Mouse (Mus musculus): Measurements from ENCODE around the gene Krtap10-4. TPM values are rescaled to one million over a fixed set of nuclear protein-coding genes. Genes with fewer than 3 reads are reported as not detected.
"Not testable (repeated sequence)": the region's sequence is repeated elsewhere in the genome, so short reads cannot be mapped to it uniquely, and the experiment has no call there.

Gene Krtap10-4
- polyA plus RNA-seq, 1 experiment from 2014 or later: not detected

- no peak within 1 kb of the TSS for H3K4me2 ChIP-seq
- ATAC-seq (ENCODE audit: insufficient number of reproducible peaks, insufficient read depth, low FRiP score, low TSS enrichment, low read depth): no peak
- 80% methylated on average over 8 of the region's 9 CpGs for WGBS
- H3K9ac ChIP-seq (replicated peaks): no peak within 1 kb of the TSS
- no peaks in the 10 kb centered on the region for H3K27me3 ChIP-seq
- H3K27ac ChIP-seq: no peak within 1 kb of the TSS
- H3K4me3 ChIP-seq (replicated peaks): no peak within 1 kb of the TSS
- no peaks in the 10 kb centered on the region for H3K4me1 ChIP-seq (replicated peaks)
- H3K36me3 ChIP-seq: no peaks in the 10 kb centered on the region
- H3K9me3 ChIP-seq: 0 out of 2 replicates have a peak, but pooled peaks cover 4% of the 10 kb centered on the region
Observed at GRCm38 (mm10) chr10:77835647-77836046, 8.8 kb upstream of the Krtap10-4 start, which contains the start of gene Krtap10-10. Gene Krtap10-10 (plus strand): TSS chr10:77835947.

- 0 out of 2 replicates have a peak, but pooled peaks cover 3% of the 10 kb centered on the region for H3K4me1 ChIP-seq (replicated peaks)
- H3K27me3 ChIP-seq: no peaks in the 10 kb centered on the region
- no peak overlapping the region for H3K9ac ChIP-seq (replicated peaks)
- no peak overlapping the region for H3K4me3 ChIP-seq (replicated peaks)
- peaks cover 12% of the 10 kb centered on the region for H3K9me3 ChIP-seq
- H3K36me3 ChIP-seq: no peaks in the 10 kb centered on the region
- ATAC-seq (ENCODE audit: insufficient number of reproducible peaks, insufficient read depth, low FRiP score, low TSS enrichment, low read depth): no peak
- WGBS: 31% methylated on average over 4 of the region's 4 CpGs
- H3K27ac ChIP-seq: no peak overlapping the region
- no peak overlapping the region for H3K4me2 ChIP-seq
Observed at GRCm38 (mm10) chr10:77819203-77819602, 7.7 kb downstream of the Krtap10-4 start.

GRCm38 (mm10) chr10:77818523-77818922, 8.4 kb downstream of the Krtap10-4 start:
- peaks cover 6% of the 10 kb centered on the region; the same call in 1 of the 2 replicates for H3K9me3 ChIP-seq
- H3K27ac ChIP-seq: no peak overlapping the region
- 0 out of 2 replicates have a peak, but pooled peaks cover 3% of the 10 kb centered on the region for H3K4me1 ChIP-seq (replicated peaks)
- H3K27me3 ChIP-seq: no peaks in the 10 kb centered on the region
- peak; percentile 59 for ATAC-seq (ENCODE audit: insufficient number of reproducible peaks, insufficient read depth, low FRiP score, low TSS enrichment, low read depth)
- no peaks in the 10 kb centered on the region for H3K36me3 ChIP-seq
- 95% methylated on average over 4 of the region's 4 CpGs for WGBS
- no peak overlapping the region for H3K4me3 ChIP-seq (replicated peaks)
- no peak overlapping the region for H3K9ac ChIP-seq (replicated peaks)
- no peak overlapping the region for H3K4me2 ChIP-seq

- Histone ChIP-seq H3K9ac (replicated peaks) (no peak overlapping the region), H3K27me3 (no peaks in the 10 kb centered on the region), H3K9me3 (no peaks in the 10 kb centered on the region), H3K36me3 (no peaks in the 10 kb centered on the region), H3K4me2 (no peak overlapping the region), H3K4me1 (replicated peaks) (0 out of 2 replicates have a peak, but pooled peaks cover 3% of the 10 kb centered on the region), H3K27ac (no peak overlapping the region), H3K4me3 (replicated peaks) (no peak overlapping the region)
- ATAC-seq (ENCODE audit: insufficient number of reproducible peaks, insufficient read depth, low FRiP score, low TSS enrichment, low read depth): no peak
- 32% methylated on average over 5 of the region's 5 CpGs for WGBS
Observed at GRCm38 (mm10) chr10:77815514-77815913, 11.4 kb downstream of the Krtap10-4 start.

- Histone ChIP-seq H3K9ac (replicated peaks) (no peak within 1 kb of the TSS), H3K4me3 (replicated peaks) (no peak within 1 kb of the TSS), H3K36me3 (no peaks in the 10 kb centered on the region), H3K9me3 (peaks cover 5% of the 10 kb centered on the region), H3K4me2 (no peak within 1 kb of the TSS), H3K4me1 (replicated peaks) (0 out of 2 replicates have a peak, but pooled peaks cover 2% of the 10 kb centered on the region), H3K27ac (no peak within 1 kb of the TSS), H3K27me3 (no peaks in the 10 kb centered on the region)
- ATAC-seq (ENCODE audit: insufficient number of reproducible peaks, insufficient read depth, low FRiP score, low TSS enrichment, low read depth): no peak
- 50% methylated on average over 4 of the region's 4 CpGs for WGBS
Observed at GRCm38 (mm10) chr10:77814382-77814781, 12.5 kb downstream of the Krtap10-4 start, which contains the start of gene Gm2696. Gene Gm2696 (plus strand): TSS chr10:77814682.

- Histone ChIP-seq H3K4me3 (replicated peaks) (no peak within 1 kb of the TSS), H3K9me3 (peaks cover 8% of the 10 kb centered on the region), H3K27me3 (no peaks in the 10 kb centered on the region), H3K9ac (replicated peaks) (no peak within 1 kb of the TSS), H3K27ac (no peak within 1 kb of the TSS), H3K36me3 (no peaks in the 10 kb centered on the region), H3K4me1 (replicated peaks) (no peaks in the 10 kb centered on the region), H3K4me2 (no peak within 1 kb of the TSS)
- no peak for ATAC-seq (ENCODE audit: insufficient number of reproducible peaks, insufficient read depth, low FRiP score, low TSS enrichment, low read depth)
- 67% methylated on average over 5 of the region's 5 CpGs for WGBS
Observed at GRCm38 (mm10) chr10:77811743-77812142, 15.2 kb downstream of the Krtap10-4 start, which contains the start of gene Gm9507. Gene Gm9507 (minus strand): TSS chr10:77811843.

GRCm38 (mm10) chr10:77804095-77804494, 22.8 kb downstream of the Krtap10-4 start:
- 75% methylated on average over 3 of the region's 3 CpGs for whole genome bisulfite sequencing
- no peak for ATAC-seq (ENCODE audit: insufficient number of reproducible peaks, insufficient read depth, low FRiP score, low TSS enrichment, low read depth)
- no peaks in the 10 kb centered on the region for H3K4me1 ChIP-seq (replicated peaks)
- no peaks in the 10 kb centered on the region for H3K27me3 ChIP-seq
- no peaks in the 10 kb centered on the region for H3K36me3 ChIP-seq
- H3K27ac ChIP-seq: no peak overlapping the region
- H3K4me2 ChIP-seq: no peak overlapping the region
- no peak overlapping the region for H3K4me3 ChIP-seq (replicated peaks)
- H3K9me3 ChIP-seq: peaks cover 2% of the 10 kb centered on the region; the same call in 1 of the 2 replicates
- H3K9ac ChIP-seq (replicated peaks): no peak overlapping the region

- no peak within 1 kb of the TSS for H3K4me2 ChIP-seq
- H3K4me1 ChIP-seq (replicated peaks): peaks cover 14% of the 10 kb centered on the region
- H3K36me3 ChIP-seq: no peaks in the 10 kb centered on the region
- WGBS: 48% methylated on average over 8 of the region's 8 CpGs
- no peaks in the 10 kb centered on the region for H3K27me3 ChIP-seq
- no peak within 1 kb of the TSS for H3K27ac ChIP-seq
- H3K9me3 ChIP-seq: no peaks in the 10 kb centered on the region
- H3K4me3 ChIP-seq (replicated peaks): no peak within 1 kb of the TSS
- no peak within 1 kb of the TSS for H3K9ac ChIP-seq (replicated peaks)
- no peak for ATAC-seq (ENCODE audit: insufficient number of reproducible peaks, insufficient read depth, low FRiP score, low TSS enrichment, low read depth)
Observed at GRCm38 (mm10) chr10:77798921-77799508, 27.9 kb downstream of the Krtap10-4 start, which contains the start of gene Gm19668. Gene Gm19668 (minus strand): TSS chr10:77799133.

GRCm38 (mm10) chr10:77798164-77798920, 28.6 kb downstream of the Krtap10-4 start:
- not testable (repeated sequence) for H3K4me2 ChIP-seq; H3K4me3 ChIP-seq (replicated peaks); ATAC-seq (ENCODE audit: insufficient number of reproducible peaks, insufficient read depth, low FRiP score, low TSS enrichment, low read depth); H3K27me3 ChIP-seq; H3K9ac ChIP-seq (replicated peaks); H3K36me3 ChIP-seq; H3K27ac ChIP-seq; H3K9me3 ChIP-seq
- peaks cover 17% of the 10 kb centered on the region for H3K4me1 ChIP-seq (replicated peaks)
- 35% methylated on average over 3 of the region's 3 CpGs for WGBS

GRCm38 (mm10) chr10:77797677-77798076, 29.2 kb downstream of the Krtap10-4 start:
- no peaks in the 10 kb centered on the region for H3K9me3 ChIP-seq
- H3K4me2 ChIP-seq: no peak overlapping the region
- H3K4me1 ChIP-seq (replicated peaks): peaks cover 17% of the 10 kb centered on the region
- no peak for ATAC-seq (ENCODE audit: insufficient number of reproducible peaks, insufficient read depth, low FRiP score, low TSS enrichment, low read depth)
- no peak overlapping the region for H3K27ac ChIP-seq
- H3K27me3 ChIP-seq: no peaks in the 10 kb centered on the region
- H3K9ac ChIP-seq (replicated peaks): no peak overlapping the region
- no peak overlapping the region for H3K4me3 ChIP-seq (replicated peaks)
- H3K36me3 ChIP-seq: no peaks in the 10 kb centered on the region
- 17% methylated on average over 3 of the region's 3 CpGs for WGBS

GRCm38 (mm10) chr10:77794976-77795375, 31.9 kb downstream of the Krtap10-4 start, which contains the start of gene Gm9639:
Gene Gm9639 (minus strand): TSS chr10:77795076.
- H3K4me1 ChIP-seq (replicated peaks): peaks cover 17% of the 10 kb centered on the region
- H3K27ac ChIP-seq: no peak within 1 kb of the TSS
- H3K27me3 ChIP-seq: no peaks in the 10 kb centered on the region
- H3K4me2 ChIP-seq: no peak within 1 kb of the TSS
- 65% methylated on average over 2 of the region's 2 CpGs for WGBS
- no peak within 1 kb of the TSS for H3K4me3 ChIP-seq (replicated peaks)
- H3K36me3 ChIP-seq: no peaks in the 10 kb centered on the region
- H3K9me3 ChIP-seq: no peaks in the 10 kb centered on the region
- no peak for ATAC-seq (ENCODE audit: insufficient number of reproducible peaks, insufficient read depth, low FRiP score, low TSS enrichment, low read depth)
- H3K9ac ChIP-seq (replicated peaks): no peak within 1 kb of the TSS
